Mouse (Mus musculus) Muller cell, postnatal 12 days (primary cell): Measurements from ENCODE around the gene Atp2c2.

Experiments used
- DNase-seq: peaks from one replicate; pipeline ENCODE4 v3.0.0-alpha.2; 2015; ENCODE audit errors: inconsistent ontology term

Atp2c2 gene

GRCm38 (mm10) chr8:119702965-119703364 lies 3.2 kb downstream of the Atp2c2 start:
- no peak for DNase-seq

DNA sequence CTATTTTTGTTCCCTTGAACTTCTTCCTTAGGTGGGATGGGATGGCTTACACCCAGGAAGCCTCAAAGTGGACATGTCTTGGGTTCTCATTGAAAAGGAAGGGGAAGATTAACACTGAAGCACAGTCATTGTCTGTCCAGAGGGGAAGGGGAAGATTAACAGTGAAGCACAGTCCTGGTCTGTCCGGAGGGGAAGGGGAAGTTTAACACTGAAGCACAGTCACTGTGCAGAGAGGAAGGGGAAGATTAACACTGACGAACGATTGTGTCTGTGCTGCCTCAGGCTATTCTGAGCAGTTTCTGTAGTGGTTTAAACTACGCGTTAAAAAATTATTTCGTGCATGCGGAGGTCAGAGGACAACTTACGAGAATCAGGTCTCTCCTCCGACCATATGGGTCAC lies 7.3 kb downstream of the Atp2c2 start:
- no peak for DNase-seq

DNA sequence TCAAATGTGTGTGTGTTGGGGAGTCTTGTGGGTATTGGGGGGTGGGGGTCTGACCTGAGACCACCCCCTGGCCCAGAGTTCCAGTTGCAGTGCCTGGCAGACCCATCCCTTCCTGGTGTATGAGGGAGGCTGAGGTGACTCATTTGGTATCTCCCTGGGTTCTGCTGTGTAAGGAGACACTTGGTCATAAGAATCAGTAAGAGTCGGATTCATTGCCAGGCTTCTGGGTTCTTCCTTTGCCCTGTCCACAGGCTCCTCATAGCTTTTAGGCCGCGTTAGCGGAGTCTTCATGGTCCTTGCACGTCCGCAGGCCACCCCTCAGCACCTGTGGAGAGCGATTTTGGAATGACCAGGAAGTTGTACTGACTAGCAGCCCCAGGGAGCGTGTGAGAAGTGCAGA lies 8.7 kb downstream of the Atp2c2 start:
- DNase-seq, result no peak

DNA sequence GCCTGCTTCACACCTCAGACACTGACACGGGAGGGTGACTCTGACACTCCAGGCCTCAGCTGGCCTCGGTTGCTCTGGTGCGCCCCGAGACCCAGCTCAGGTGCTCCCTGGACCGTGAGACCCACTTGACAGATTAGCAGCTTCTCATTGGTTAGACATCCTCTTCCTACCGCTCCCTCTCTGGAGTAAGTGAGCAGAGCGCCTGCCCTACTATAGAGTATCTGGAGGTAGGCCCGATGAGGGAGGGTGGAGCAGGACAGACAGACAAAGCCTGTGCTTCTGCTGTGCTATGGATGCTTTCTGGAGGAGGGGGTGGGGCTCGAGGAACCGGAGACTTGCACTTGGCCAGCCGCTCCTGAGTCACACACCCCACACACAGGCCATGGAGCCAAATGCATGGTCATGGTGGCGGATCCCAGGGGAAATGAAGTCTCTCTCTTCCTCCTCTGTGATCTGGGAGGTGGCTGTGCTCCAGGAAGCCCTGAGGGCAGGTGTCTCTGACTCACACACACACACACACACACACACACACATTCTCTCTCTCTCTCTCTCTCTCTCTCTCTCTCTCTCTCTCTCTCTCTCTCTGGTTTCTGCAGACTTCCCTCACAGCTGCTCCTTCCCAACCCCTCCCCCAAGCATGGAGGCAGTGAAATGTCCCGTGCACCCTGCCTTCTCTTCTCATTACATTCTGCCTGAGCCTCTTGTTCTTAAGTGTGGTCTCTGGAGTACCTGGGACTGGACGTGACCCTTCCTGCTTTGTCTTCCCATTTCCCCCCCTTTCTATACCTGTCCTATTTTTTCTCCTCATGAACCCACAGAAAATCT lies 9.3 kb downstream of the Atp2c2 start:
- peak; percentile 88 for DNase-seq

DNA sequence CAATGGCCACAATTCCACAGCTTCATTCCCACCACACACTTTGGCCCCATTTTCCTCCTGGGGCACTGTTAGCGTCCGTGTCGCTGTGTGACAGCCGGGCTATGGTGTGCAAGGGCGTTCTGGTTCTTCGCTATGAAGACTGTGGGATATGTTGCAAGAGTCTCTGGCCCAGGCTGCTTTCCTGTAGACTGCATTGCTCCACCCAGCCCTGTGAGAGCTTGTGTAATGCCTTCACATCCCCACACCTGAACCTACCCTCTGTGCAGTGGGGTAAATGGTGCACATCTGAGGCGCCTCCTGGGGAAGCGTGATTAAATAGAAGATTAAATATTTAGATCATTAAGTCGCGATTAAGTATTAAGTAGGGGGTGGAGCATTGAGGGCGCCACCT lies 9.9 kb downstream of the Atp2c2 start:
- no peak for DNase-seq

DNA sequence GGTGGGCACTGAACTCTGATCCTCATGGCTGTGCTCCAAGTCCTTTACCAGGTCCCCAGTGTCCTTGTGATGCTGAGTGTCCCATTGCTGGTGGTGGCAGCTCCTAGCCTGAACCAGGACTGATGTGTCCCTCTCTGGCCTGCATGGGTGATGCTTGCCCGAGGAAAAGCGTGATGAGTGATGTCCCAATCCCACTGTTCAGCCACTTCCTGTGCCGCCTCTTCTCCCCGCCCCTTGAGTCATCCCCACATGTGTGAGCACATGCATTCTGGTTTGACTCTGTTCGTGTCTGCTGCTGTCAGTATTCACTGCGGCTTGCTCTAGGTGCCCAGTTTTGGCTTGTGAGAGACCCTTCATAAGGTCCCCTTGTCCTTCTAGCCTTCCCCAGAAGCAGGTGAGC lies 12.4 kb downstream of the Atp2c2 start:
- DNase-seq, result no peak

DNA sequence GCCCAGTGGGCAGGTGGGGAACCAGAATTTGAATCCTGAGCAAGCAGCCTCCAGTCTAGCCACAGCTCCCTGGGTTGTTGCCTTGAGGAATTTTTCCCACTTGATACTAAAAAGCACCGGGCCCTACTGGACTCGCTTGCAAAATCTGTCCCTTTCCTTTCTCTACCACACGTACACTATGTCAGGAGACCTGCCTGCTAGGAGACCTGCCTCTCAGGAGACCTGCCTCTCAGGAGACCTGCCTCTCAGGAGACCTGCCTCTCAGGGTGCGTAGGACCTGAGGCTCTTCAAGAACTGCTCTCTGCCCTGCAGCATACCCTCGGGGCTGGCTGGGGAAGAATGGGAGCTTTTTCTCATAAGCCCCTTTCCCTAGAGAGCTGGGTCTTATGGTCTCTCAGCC lies 13.6 kb downstream of the Atp2c2 start:
- DNase-seq, result no peak

- DNase-seq, result no peak
Observed at GRCm38 (mm10) chr8:119715221-119715620, 15.4 kb downstream of the Atp2c2 start.

DNA sequence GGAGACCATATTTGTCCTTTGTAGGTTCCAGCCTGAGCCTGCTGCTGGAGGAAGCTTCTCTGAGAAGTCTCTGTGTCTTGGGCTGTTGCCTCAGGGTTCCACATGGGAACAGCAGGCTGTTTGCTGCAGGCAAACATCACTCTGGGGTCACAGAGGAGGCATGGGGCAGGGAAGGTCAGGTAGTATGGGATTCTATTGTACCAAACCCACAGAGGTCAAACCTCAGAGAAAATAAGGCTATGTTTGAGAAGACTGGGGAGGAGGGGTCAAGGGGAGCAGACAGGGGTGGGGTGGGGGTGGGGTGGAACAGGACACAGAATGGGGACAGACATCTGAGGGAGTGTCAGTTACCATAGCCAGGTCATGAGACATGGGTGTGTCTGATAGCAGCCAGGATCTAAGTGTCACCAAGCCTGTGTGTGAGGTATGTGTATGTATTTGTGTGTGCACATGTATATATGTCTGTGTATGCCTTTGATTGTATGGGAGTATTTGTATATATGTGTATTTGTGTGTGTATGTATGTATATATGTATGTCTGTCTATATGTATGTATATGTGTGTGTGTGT lies 17.0 kb downstream of the Atp2c2 start:
- DNase-seq, result no peak

DNA sequence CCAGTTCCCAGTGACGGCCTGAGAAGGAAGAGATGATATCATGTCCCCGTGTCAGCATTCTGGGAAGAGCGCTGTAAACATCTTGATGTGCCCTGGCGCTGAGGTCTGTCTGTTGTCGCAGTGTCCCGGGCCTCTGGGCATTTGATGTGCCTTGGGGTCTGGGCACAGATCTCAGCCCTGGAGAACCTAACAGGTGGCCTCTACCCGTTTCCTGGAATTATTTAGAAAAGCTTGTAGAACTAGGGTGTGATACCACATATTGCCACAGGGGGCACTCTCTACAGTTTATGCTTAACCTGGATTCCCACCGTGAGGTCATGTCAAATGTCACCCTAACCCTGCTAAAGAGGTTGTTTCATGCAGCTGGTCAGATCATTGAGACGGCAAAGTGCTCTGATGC lies 18.0 kb downstream of the Atp2c2 start:
- DNase-seq, result no peak

DNA sequence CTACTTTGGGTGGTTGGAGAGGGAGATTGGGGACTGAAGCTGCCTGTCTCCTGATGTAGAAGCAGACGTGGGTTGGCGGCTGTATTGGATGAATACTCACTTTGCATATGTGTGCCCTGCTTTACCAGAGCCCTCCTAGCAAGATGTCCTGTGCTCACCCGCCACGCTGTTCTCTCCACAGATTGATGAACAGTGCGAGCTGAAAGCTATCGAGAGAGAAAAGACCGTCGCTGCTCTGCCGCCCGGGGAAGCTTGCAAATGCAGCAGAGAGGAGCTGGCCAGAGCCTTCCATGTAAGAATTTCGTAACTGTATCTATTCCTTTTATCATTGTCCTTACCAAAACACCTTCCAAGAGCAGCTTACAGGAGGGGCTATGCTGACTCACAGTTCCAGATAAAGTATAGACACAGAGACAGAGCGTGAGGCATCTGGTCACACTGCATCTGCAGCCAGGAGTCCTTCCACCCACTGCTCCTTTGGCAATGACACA lies 19.2 kb downstream of the Atp2c2 start:
- DNase-seq, result no peak

DNA sequence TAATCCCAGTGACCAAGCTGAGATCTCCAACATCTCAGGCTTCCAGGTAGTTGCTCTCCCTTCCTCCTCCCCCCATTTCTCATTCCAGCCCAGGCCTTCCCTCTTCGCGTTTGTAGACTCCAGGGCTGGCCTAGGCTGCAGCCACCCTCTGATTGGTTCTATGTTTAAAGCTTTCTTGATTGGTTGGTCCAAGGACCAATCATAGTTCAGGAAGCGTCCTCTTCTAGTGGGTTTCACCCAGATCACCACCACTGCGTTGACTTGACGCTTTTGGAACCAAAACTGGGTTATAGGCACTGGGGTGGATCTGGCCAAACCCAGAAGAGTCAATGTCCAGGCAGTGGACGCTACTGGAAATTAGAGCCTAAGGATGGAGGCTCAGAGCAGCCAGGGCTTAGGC lies 22.5 kb downstream of the Atp2c2 start:
- no peak for DNase-seq

DNA sequence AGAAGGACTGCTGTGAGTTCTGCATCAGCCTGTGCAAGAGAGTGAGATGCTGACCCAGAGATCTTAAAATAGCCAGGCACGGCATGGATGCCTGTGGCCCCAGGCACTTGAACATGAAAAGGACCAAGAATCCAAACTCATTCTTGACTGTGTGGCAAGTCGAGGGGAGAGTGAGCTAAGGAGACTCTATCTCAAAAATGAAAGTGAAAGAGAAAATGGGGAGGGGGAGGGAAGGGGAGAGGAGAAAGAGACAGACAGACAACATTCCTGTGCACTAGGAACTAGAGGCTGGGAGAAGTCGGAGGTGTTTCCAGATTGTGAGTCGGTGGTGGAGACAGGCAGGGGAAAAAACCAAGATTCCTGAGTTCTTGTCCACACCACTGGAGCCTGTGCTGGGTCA lies 23.9 kb downstream of the Atp2c2 start:
- DNase-seq, result peak; percentile 57

DNA sequence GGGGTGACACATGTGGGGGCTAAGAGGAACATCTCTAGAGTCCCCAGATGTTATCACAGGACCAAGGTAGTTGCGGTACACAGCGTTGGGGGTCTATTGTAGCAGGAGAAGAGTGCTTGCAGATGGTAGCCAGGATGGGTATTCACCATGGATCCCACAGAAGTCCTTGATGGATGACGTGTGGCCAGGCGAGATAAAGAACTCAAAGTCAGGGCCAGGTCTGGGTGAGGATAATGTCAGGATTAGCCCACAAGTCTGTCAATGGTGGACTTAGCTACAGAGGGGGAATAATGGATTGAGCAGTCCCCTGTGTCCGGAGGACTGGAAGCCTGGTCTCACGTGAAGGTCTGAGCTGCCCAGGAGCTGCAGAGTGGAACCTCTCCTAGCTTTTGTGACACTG lies 24.8 kb downstream of the Atp2c2 start:
- no peak for DNase-seq

DNA sequence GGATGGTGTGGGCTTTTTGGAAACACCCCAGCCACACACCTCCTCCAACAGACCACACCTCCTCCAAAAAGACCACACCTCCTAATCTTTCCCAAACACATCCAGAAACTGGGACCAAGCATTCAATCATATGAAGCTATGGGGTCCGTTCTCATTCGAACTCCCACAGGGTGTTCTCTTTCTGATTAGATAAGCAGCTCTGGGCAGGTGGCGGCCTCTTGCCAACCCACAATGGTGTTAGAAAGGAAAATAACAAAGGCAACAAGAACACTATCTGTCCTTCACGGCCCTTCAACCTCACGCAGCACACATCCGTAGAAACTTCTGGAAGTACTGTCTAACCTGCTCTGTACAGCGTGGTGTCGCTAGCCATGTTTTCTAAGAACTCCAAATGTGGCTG lies 27.3 kb downstream of the Atp2c2 start:
- no peak for DNase-seq

DNA sequence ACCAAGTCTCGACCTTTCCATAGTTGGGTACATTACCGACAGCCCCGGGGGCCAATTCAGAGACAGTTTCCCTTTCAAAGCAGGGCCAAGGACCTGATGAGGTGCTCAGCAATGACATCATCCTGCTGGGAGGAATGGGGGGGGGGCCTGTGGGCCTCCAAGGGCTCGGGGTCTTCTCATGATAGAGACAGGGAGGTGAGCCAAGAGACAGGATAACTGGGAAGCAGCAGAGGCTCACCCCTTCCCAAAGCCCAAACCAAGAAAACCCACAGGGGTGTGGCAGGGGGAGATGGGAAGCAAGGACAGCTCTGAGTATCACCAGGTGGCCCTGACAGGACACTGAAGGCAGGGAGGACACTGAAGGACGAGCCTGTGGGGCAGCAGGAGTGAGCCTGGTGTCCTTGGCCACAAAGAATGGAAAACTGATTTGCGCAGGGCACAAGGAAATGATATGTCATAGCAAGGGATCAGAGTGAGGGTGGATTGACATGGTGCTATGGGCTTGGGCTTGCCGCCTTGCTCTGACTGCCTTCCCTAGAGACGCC lies 28.6 kb downstream of the Atp2c2 start:
- DNase-seq, result no peak

DNA sequence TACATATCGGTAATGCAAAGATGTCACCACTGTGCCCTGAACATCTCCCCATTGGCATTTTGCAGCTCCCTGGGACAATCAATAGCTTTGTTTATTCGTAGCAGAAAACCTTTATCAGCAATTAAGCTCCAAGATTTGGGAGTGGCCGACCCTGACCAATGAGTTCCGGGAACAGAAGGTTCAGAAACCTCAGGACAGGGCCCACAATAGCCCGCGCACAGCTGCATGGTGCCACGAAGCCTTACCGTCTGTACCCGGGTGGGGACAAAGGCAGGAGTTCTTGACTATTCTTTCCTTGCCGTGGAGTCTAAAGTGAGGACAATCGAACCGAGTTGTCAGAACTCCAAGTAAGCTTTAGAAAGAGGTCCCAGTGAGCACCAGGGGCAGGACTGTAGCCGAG lies 32.3 kb downstream of the Atp2c2 start:
- DNase-seq, result no peak

- no peak for DNase-seq
Observed at GRCm38 (mm10) chr8:119736348-119736917, 36.6 kb downstream of the Atp2c2 start.

- DNase-seq, result no peak
Observed at GRCm38 (mm10) chr8:119737093-119737900, 37.5 kb downstream of the Atp2c2 start.

- no peak for DNase-seq
Observed at GRCm38 (mm10) chr8:119738129-119738907, 38.5 kb downstream of the Atp2c2 start.

- DNase-seq, result no peak
Observed at GRCm38 (mm10) chr8:119740634-119741033, 40.8 kb downstream of the Atp2c2 start.
